Mouse (Mus musculus): ENCODE data around the gene Hes5.

Gene Hes5

GRCm38 (mm10) chr4:154965856-154966255 lies 5.1 kb downstream of the Hes5 start:
- DNase-seq = no peak

DNA sequence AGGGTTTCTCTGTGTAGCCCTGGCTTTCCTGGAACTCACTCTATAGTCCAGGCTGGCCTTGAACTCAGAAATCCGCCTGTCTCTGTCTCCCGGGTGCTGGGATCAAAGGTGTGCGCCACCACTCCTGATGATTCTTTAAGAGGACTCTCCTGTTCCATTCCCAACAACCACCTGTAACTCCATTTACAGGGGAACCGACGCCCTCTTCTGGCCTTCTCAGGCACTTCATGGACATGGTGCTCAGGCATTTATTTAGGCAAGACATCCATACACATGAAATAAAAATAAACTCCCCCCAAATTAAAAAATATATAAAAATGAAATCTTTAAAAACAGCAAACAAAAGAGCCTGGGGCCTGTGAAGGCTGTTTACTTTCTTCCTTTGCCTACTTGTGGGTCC lies 6.5 kb downstream of the Hes5 start:
- peak; percentile 74 for DNase-seq

DNA sequence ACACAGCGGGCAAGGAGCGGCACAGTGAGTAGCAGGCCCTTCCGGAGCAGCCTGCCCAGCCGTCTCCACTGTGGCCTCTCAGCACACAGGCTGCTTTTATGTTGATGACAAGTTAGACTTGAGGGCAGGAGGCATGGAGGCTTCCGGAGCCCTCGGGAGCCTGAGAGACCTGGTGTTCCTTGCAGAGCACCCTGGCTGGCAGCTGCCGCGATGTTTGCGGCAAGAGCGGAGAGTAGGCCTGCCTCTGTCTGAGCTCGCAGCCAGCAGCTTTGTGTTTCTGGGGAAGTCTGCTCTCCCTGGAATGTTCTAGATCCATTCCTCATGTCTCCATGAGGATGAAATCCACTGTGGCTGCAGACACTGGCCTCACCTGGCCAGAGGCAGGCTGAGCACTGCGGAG lies 11.8 kb downstream of the Hes5 start:
- DNase-seq = no peak

DNA sequence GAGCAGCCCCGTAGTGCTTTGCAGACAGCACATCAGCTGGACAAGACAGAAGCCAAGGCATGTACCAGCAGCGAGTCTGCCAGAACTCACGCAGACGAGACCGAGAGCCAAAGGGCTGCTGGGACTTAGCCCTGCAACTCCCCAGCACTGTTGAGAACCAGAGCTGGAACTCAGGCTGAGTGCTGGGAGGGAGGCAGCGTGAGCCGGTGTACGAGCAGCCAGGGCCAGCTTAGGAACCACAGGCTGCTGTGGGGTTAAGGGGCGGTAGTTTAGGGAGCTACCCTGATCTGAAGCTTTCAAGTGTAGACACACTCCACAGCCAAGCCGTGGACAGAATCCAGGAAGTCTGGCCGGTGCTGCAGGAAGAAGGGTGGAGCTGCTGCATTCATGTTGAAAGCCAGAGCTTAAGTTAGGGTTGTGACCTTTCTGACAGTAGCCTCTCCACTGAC lies 13.5 kb downstream of the Hes5 start:
- no peak for DNase-seq

- DNase-seq = no peak
Observed at GRCm38 (mm10) chr4:154980110-154980509, 19.4 kb downstream of the Hes5 start.

GRCm38 (mm10) chr4:154981076-154981475 lies 20.4 kb downstream of the Hes5 start:
- DNase-seq = no peak

- peak; percentile 78 for DNase-seq
Observed at GRCm38 (mm10) chr4:154981530-154981929, 20.8 kb downstream of the Hes5 start.

DNA sequence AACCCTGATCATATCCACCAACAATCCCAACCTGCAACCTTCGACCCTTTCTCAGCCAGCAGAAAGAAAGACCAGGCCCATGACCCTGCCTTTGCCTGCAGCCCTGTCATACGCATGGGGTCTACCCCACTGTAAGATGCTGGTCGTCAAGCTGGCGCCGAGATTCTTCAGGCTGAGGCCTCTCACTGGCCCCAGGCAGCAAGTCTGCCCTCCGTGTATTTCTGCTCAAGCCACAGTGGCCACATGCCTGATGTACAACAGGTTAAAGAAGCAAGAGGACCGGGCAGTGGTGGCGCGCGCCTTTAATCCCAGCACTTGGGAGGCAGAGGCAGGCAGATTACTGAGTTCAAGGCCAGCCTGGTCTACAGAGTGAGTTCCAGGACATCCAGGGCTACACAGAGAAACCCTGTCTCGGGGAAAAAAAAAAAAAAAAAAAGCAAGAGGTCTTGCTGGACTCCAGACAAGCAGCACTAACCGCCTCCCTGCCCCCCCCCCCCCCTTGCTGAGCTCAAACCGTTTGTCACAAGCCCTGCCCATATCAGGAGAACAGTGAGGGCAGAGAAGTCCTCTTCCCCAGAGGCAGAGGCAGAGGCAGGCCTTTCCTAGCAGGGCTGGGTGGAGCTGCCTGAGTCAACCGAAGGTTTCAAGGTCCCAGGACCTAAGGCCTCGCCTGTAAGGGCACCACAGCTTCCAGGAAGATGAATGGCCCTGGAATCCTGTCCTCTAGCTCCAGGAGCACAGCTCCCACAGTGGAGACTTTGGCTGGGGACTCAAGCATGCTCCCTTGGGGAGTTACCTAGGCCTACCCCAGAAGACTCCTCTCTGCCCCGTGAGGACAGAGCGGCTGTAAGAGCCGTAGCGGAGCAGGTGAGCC lies 21.8 kb downstream of the Hes5 start:
- DNase-seq = no peak

DNA sequence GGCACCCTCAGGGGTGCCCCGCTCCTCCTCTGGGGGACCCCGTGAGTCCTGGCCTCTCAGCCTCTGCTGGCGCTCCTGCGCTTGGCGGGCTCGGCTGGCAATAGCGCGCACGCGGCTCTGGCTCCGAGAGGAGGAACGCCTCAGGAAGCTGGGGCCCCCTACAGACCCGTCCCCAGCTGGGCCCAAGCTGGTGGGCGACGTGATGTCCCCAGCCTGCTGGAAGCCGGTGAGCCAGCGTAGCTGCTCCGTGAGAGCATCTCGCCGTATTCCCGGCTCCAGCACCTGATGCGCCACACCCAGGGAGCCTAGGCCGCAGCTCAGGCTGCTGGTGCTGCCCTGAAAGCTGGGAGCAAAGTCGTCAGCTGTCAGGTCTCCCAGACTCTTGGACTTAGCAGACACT lies 23.0 kb downstream of the Hes5 start:
- no peak for DNase-seq

DNA sequence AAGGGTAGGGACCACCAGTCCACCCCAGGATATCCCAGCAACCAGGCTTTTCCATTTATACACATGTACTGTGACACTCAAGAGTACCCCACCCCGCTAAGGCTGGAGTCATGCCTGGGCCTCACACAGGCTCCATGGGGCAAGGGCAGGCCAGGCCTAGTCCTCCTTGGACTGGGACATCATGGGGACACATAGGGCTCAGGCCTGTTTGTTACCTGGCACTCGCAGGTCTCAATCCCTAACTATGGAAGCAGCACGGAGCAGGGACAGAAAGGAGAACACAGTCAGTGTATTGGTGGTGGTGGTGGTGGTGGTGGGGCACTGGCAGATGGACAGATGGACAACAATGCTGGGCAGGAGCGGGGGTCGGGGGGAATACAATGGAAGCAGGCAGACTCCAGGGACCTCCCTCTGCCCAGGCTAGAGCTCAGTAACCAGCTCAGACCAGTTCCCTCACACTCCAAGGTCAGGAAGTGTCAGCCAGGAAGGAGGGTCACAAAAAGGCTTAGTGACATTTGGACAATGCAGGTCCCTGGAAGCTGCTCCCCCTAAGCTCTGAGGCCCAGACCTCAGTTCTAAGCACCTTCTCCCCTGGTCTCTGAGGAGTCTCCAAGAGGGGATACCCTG lies 24.5 kb downstream of the Hes5 start:
- DNase-seq = no peak

GRCm38 (mm10) chr4:154986096-154986495 lies 25.4 kb downstream of the Hes5 start:
- DNase-seq = peak; percentile 89

DNA sequence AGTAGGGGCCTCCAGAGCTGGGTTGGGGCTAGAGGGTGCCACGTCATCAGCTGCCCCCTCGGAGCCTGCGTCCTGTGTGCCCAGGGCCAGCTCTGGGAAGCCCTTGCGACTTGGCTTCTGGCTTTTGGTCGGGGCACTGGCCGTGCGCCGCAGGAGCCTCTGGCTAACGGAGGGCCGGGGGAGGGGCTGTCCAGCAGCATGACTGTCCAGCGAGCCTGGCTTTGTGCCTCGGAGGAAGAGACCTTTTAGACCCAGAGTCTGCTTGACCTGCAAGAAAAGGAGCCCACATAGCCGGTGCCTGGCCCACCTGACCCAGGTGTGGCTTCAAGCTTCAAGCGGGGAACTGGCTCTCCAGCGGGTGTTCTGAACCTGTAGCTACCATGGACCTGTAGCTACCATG lies 26.0 kb downstream of the Hes5 start:
- DNase-seq = no peak

DNA sequence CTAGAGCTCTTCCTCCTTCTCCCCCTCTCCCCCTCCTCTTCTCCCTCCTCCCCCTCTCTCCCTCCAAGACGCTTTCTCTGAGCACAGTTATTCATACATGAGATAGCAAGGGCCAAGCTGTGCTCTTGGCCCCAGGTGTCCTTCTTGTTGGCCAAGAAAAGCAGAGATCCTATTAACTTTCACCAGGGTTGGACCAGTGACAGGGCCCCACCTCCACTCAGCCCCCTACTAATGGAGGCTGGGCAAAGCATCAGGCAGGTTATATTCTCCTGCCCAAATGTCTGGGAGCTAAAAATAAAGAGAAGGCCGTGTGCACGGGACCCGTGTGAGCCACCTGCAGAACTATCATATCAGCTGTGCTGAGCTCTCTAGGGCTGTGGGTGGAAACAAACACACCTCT lies 34.2 kb downstream of the Hes5 start:
- DNase-seq = no peak

DNA sequence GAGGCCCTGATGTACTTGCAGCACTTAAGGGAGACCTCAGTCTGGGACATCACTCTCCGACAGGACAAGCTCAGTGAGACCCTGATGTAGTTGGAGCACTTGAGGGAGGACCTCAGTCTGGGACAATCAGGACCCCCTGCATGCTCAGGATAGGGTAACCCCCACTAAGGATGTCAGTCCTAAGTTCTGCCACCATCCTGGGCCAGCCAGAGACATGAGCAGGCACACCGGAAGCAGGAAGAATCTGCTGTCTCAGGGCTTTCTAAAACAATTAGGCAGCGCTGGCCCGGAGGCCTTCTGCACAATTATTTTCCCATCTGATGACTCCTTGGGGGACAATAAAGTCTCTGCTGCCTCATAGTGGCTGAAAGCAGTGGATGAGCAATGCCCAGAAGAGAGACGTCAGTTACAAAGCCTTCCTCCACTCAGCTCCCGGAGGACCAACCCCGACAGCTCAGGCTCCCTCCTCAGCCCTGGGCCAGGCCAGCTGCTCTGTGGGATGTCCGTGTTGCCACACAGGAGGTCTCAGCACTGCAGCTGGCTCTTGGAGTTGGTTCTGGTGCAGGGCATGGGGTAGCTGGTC lies 35.9 kb downstream of the Hes5 start:
- no peak for DNase-seq

GRCm38 (mm10) chr4:154999379-154999778 lies 38.7 kb downstream of the Hes5 start:
- no peak for DNase-seq

DNA sequence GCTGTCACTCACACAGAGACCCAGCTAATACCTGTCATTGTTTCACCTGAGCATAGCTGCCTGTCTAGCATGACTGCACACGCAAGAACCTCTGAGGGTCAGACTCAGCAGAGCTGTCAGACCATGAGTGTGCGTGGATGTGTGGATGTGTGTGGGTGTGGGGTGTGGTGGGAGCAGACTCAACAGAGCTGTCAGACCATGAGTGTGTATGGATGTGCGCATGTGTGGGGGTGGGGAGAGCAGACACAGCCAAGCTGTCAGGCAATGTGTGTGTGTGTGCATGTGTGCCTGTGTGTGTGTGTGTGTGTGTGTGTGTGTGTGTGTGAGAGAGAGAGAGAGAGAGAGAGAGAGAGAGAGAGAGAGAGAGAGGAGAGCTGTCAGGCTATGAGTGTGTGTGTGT lies 44.6 kb downstream of the Hes5 start:
- no peak for DNase-seq

DNA sequence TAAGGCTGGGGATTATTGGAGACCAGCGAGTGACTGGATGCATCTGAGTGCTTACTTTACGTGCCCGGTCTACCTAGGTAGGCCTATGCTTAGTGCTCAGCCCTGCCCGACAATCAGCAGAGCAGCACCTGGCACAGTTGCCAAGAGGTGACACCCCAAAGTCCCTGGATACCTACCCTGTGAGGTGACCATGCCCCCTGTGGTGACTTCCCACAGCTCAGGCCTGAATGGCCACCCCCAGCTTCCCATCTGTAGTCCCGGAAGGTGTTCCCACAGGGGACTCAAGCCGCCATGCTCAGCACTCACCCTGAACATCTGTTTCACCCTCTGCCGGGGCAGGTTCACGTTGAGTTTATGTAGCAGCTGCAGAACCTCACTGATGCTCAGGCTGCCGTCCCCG lies 45.6 kb downstream of the Hes5 start:
- DNase-seq = no peak

DNA sequence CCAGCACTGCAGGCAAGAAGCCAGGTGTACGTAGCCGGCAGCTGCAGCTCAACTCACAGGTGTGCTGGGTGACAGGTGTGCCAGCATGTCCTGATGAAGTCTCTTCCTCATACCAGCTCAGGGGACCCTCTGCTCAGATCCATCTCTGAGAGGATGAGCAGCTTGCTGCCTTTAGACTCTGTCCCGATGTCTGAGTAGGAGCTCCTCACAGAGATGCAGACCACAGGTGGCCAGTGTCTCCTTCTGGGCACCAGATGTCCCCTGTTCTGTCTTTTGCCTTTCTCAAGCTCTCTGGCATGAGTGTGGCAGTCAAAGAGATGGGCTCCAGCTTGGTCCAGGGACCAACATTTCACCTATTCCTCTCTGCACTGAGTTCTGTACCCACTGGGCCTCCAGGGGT lies 46.9 kb downstream of the Hes5 start:
- DNase-seq = no peak

DNA sequence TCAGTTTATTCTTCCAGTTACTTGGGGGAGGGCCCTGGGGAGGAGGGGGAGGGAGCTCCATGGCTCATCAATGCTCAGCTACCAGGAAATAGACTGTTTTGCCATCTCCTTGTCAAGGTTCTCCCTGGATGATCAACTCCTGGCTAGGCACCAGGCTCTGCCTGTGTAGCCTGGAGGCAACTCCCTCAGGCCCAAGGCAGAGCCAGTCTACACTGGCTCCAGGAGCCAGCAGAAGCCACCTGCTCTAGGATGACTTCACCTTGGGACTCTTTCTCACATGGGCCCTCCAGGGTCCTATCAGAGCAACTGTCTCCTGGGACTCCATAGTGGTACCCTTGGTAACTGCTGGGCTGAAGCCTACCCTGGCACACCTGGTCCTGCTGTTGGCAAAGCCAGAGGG lies 47.4 kb downstream of the Hes5 start:
- no peak for DNase-seq

DNA sequence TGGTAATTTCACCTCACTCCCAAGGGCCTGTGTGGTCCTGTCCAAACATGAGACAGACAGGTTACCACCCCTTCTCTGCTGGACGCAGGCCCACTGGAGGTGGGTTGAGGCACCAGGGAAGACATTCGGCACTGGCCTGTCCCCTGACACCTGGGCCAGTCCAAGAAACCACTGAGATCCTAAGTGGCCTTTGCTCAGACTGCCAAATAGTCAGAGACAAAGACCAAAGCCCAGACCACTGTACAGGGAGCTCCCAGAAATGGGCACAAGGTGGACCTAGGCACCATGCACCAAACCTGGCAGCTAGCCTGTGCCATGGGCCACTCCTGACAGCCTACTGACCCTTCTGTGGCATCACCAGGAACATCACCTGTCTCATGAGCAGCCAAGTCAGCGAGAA lies 48.5 kb downstream of the Hes5 start:
- DNase-seq = no peak

GRCm38 (mm10) chr4:155010870-155011269 lies 50.1 kb downstream of the Hes5 start:
- DNase-seq = peak; percentile 55

GRCm38 (mm10) chr4:155011312-155012025 lies 50.7 kb downstream of the Hes5 start:
- DNase-seq = no peak
